Mouse (Mus musculus): ENCODE measurements around the gene Clk2. TPM values are rescaled to one million over a fixed set of nuclear protein-coding genes. Genes with fewer than 3 reads are reported as not detected.
A peak's percentile ranks its signal among the peaks of the same experiment; 100 is the strongest.

Clk2 gene
- polyA plus RNA-seq, 1 experiment from 2014 or later: 30.6 TPM

- Histone ChIP-seq H3K9me3 (ENCODE audit: control insufficient read depth, low read length) (no peaks in the 10 kb centered on the region), H3K4me2 (replicated peaks; ENCODE audit: low read depth, low read length) (no peak overlapping the region), H3K36me3 (ENCODE audit: control insufficient read depth, insufficient read depth, low read length) (no peaks in the 10 kb centered on the region), H3K27me3 (ENCODE audit: control insufficient read depth, insufficient read depth, low read length) (no peaks in the 10 kb centered on the region), H3K27ac (ENCODE audit: low read depth, low read length) (no peak overlapping the region), H3K9ac (ENCODE audit: low read depth, low read length) (no peak overlapping the region), H3K4me3 (ENCODE audit: low read depth, low read length) (no peak overlapping the region), H3K4me1 (replicated peaks; ENCODE audit: control insufficient read depth, insufficient read depth, low read length) (no peaks in the 10 kb centered on the region)
- ATAC-seq (ENCODE audit: low FRiP score): no peak
- 89% methylated on average over 8 of the region's 8 CpGs for WGBS
- DNase-seq (ENCODE audit: low spot score): no peak
Observed at GRCm38 (mm10) chr3:89190436-89190835, 25.8 kb downstream of the Clk2 start.

- Histone ChIP-seq H3K4me2 (replicated peaks; ENCODE audit: low read depth, low read length) (no peak overlapping the region), H3K36me3 (ENCODE audit: control insufficient read depth, insufficient read depth, low read length) (no peaks in the 10 kb centered on the region), H3K27ac (ENCODE audit: low read depth, low read length) (no peak overlapping the region), H3K9ac (ENCODE audit: low read depth, low read length) (no peak overlapping the region), H3K9me3 (ENCODE audit: control insufficient read depth, low read length) (no peaks in the 10 kb centered on the region), H3K4me3 (ENCODE audit: low read depth, low read length) (no peak overlapping the region), H3K27me3 (ENCODE audit: control insufficient read depth, insufficient read depth, low read length) (no peaks in the 10 kb centered on the region), H3K4me1 (replicated peaks; ENCODE audit: control insufficient read depth, insufficient read depth, low read length) (0 out of 2 replicates have a peak, but pooled peaks cover 2% of the 10 kb centered on the region)
- 82% methylated on average over 1 of the region's 1 CpGs for WGBS
- DNase-seq (ENCODE audit: low spot score): no peak
- no peak for ATAC-seq (ENCODE audit: low FRiP score)
Observed at GRCm38 (mm10) chr3:89193351-89193750, 28.8 kb downstream of the Clk2 start.

GRCm38 (mm10) chr3:89193853-89194252 lies 29.3 kb downstream of the Clk2 start:
- no peaks in the 10 kb centered on the region for H3K9me3 ChIP-seq (ENCODE audit: control insufficient read depth, low read length)
- H3K4me2 ChIP-seq (replicated peaks; ENCODE audit: low read depth, low read length): no peak overlapping the region
- DNase-seq (ENCODE audit: low spot score): no peak
- H3K27ac ChIP-seq (ENCODE audit: low read depth, low read length): no peak overlapping the region
- WGBS: 89% methylated on average over 2 of the region's 2 CpGs
- no peaks in the 10 kb centered on the region for H3K27me3 ChIP-seq (ENCODE audit: control insufficient read depth, insufficient read depth, low read length)
- no peak overlapping the region for H3K9ac ChIP-seq (ENCODE audit: low read depth, low read length)
- ATAC-seq (ENCODE audit: low FRiP score): no peak
- no peak overlapping the region for H3K4me3 ChIP-seq (ENCODE audit: low read depth, low read length)
- no peaks in the 10 kb centered on the region for H3K36me3 ChIP-seq (ENCODE audit: control insufficient read depth, insufficient read depth, low read length)
- H3K4me1 ChIP-seq (replicated peaks; ENCODE audit: control insufficient read depth, insufficient read depth, low read length): 0 out of 2 replicates have a peak, but pooled peaks cover 2% of the 10 kb centered on the region

- Histone ChIP-seq H3K4me2 (replicated peaks; ENCODE audit: low read depth, low read length) (peak overlapping the region; percentile 46), H3K27me3 (ENCODE audit: control insufficient read depth, insufficient read depth, low read length) (no peaks in the 10 kb centered on the region), H3K9me3 (ENCODE audit: control insufficient read depth, low read length) (no peaks in the 10 kb centered on the region), H3K9ac (ENCODE audit: low read depth, low read length) (peak overlapping the region; percentile 63), H3K36me3 (ENCODE audit: control insufficient read depth, insufficient read depth, low read length) (no peaks in the 10 kb centered on the region), H3K4me1 (replicated peaks; ENCODE audit: control insufficient read depth, insufficient read depth, low read length) (0 out of 2 replicates have a peak, but pooled peaks cover 2% of the 10 kb centered on the region), H3K27ac (ENCODE audit: low read depth, low read length) (peak overlapping the region; percentile 69), H3K4me3 (ENCODE audit: low read depth, low read length) (peak overlapping the region; percentile 29)
- DNase-seq (ENCODE audit: low spot score) (peak; percentile 94), ATAC-seq (ENCODE audit: low FRiP score) (peak; percentile 94)
- 10% methylated on average over 31 of the region's 33 CpGs for WGBS
Observed at GRCm38 (mm10) chr3:89195979-89196877, 31.6 kb downstream of the Clk2 start.

- H3K36me3 ChIP-seq (ENCODE audit: control insufficient read depth, insufficient read depth, low read length): no peaks in the 10 kb centered on the region
- H3K27me3 ChIP-seq (ENCODE audit: control insufficient read depth, insufficient read depth, low read length): no peaks in the 10 kb centered on the region
- no peak for ATAC-seq (ENCODE audit: low FRiP score)
- 83% methylated on average over 3 of the region's 3 CpGs for WGBS
- H3K27ac ChIP-seq (ENCODE audit: low read depth, low read length): no peak overlapping the region
- no peak overlapping the region for H3K9ac ChIP-seq (ENCODE audit: low read depth, low read length)
- no peak overlapping the region for H3K4me3 ChIP-seq (ENCODE audit: low read depth, low read length)
- peaks cover 4% of the 10 kb centered on the region; the same call in 1 of the 2 replicates for H3K4me1 ChIP-seq (replicated peaks; ENCODE audit: control insufficient read depth, insufficient read depth, low read length)
- H3K4me2 ChIP-seq (replicated peaks; ENCODE audit: low read depth, low read length): no peak overlapping the region
- H3K9me3 ChIP-seq (ENCODE audit: control insufficient read depth, low read length): no peaks in the 10 kb centered on the region
- DNase-seq (ENCODE audit: low spot score): no peak
Observed at GRCm38 (mm10) chr3:89199839-89200238, 35.2 kb downstream of the Clk2 start.

GRCm38 (mm10) chr3:89202253-89203141 lies 37.9 kb downstream of the Clk2 start, which contains the start of gene Gba:
TSS of gene Gba (plus strand) at chr3:89202928.
- DNase-seq (ENCODE audit: low spot score): peak; percentile 96
- ATAC-seq (ENCODE audit: low FRiP score): peak; percentile 84
- no peaks in the 10 kb centered on the region for H3K9me3 ChIP-seq (ENCODE audit: control insufficient read depth, low read length)
- peaks cover 7% of the 10 kb centered on the region; the same call in 1 of the 2 replicates for H3K36me3 ChIP-seq (ENCODE audit: control insufficient read depth, insufficient read depth, low read length)
- 29% methylated on average over 13 of the region's 13 CpGs for WGBS
- H3K27ac ChIP-seq (ENCODE audit: low read depth, low read length): 0 out of 2 replicates have a peak within 1 kb of the TSS, but pooled peaks have one; percentile 33
- peak within 1 kb of the TSS; percentile 43 for H3K4me2 ChIP-seq (replicated peaks; ENCODE audit: low read depth, low read length)
- no peaks in the 10 kb centered on the region for H3K27me3 ChIP-seq (ENCODE audit: control insufficient read depth, insufficient read depth, low read length)
- H3K4me1 ChIP-seq (replicated peaks; ENCODE audit: control insufficient read depth, insufficient read depth, low read length): peaks cover 2% of the 10 kb centered on the region; the same call in 1 of the 2 replicates
- peak within 1 kb of the TSS; percentile 39 for H3K4me3 ChIP-seq (ENCODE audit: low read depth, low read length)
- H3K9ac ChIP-seq (ENCODE audit: low read depth, low read length): peak within 1 kb of the TSS; percentile 46

GRCm38 (mm10) chr3:89203142-89203514 lies 38.5 kb downstream of the Clk2 start:
- 30% methylated on average over 5 of the region's 5 CpGs for WGBS
- H3K36me3 ChIP-seq (ENCODE audit: control insufficient read depth, insufficient read depth, low read length): peaks cover 10% of the 10 kb centered on the region; the same call in 1 of the 2 replicates
- no peaks in the 10 kb centered on the region for H3K27me3 ChIP-seq (ENCODE audit: control insufficient read depth, insufficient read depth, low read length)
- H3K9me3 ChIP-seq (ENCODE audit: control insufficient read depth, low read length): no peaks in the 10 kb centered on the region
- H3K27ac ChIP-seq (ENCODE audit: low read depth, low read length): 0 out of 2 replicates have a peak overlapping the region, but pooled peaks have one; percentile 33
- peaks cover 2% of the 10 kb centered on the region; the same call in 1 of the 2 replicates for H3K4me1 ChIP-seq (replicated peaks; ENCODE audit: control insufficient read depth, insufficient read depth, low read length)
- ATAC-seq (ENCODE audit: low FRiP score): 0 out of 2 replicates have a peak, but pooled peaks have one; percentile 26
- DNase-seq (ENCODE audit: low spot score): no peak
- peak overlapping the region; percentile 43 for H3K4me2 ChIP-seq (replicated peaks; ENCODE audit: low read depth, low read length)
- peak overlapping the region; percentile 46 for H3K9ac ChIP-seq (ENCODE audit: low read depth, low read length)
- peak overlapping the region; percentile 39 for H3K4me3 ChIP-seq (ENCODE audit: low read depth, low read length)

- H3K4me2 ChIP-seq (replicated peaks; ENCODE audit: low read depth, low read length): no peak overlapping the region
- no peak overlapping the region for H3K4me3 ChIP-seq (ENCODE audit: low read depth, low read length)
- H3K27ac ChIP-seq (ENCODE audit: low read depth, low read length): no peak overlapping the region
- peaks cover 2% of the 10 kb centered on the region; the same call in 1 of the 2 replicates for H3K4me1 ChIP-seq (replicated peaks; ENCODE audit: control insufficient read depth, insufficient read depth, low read length)
- no peaks in the 10 kb centered on the region for H3K9me3 ChIP-seq (ENCODE audit: control insufficient read depth, low read length)
- WGBS: 92% methylated on average over 7 of the region's 7 CpGs
- no peak overlapping the region for H3K9ac ChIP-seq (ENCODE audit: low read depth, low read length)
- ATAC-seq (ENCODE audit: low FRiP score) (no peak), DNase-seq (ENCODE audit: low spot score) (no peak)
- no peaks in the 10 kb centered on the region for H3K27me3 ChIP-seq (ENCODE audit: control insufficient read depth, insufficient read depth, low read length)
- peaks cover 17% of the 10 kb centered on the region; the same call in 1 of the 2 replicates for H3K36me3 ChIP-seq (ENCODE audit: control insufficient read depth, insufficient read depth, low read length)
Observed at GRCm38 (mm10) chr3:89206079-89206478, 41.5 kb downstream of the Clk2 start.
